Mouse (Mus musculus) hindbrain, embryonic 13.5 days (tissue): ENCODE measurements around the gene Polr3a. TPM values are rescaled to one million over a fixed set of nuclear protein-coding genes. Genes with fewer than 3 reads are reported as not detected.

Source experiments
- ATAC-seq: fragments of 200-750 bp; cut with Nextera tagmentation; 2 replicates; pipeline ENCODE4 v1.8.0; 2017; ENCODE audit warnings: moderate TSS enrichment; ENCODE audit not compliant: low FRiP score
- H3K27ac ChIP-seq: fragments of 300-500 bp; sonication (generic); 2 replicates; pipeline ENCODE4 v1.5.1; 2015; ENCODE audit warnings: inconsistent platforms, mild to moderate bottlenecking, moderate library complexity
- H3K27me3 ChIP-seq: fragments of 300-500 bp; sonication (generic); 2 replicates; pipeline ENCODE4 v1.6.1; 2015; ENCODE audit warnings: mild to moderate bottlenecking, inconsistent platforms
- H3K36me3 ChIP-seq: fragments of 300-500 bp; sonication (generic); 2 replicates; pipeline ENCODE4 v1.6.1; 2015; ENCODE audit warnings: mild to moderate bottlenecking, inconsistent platforms
- H3K4me1 ChIP-seq: fragments of 300-500 bp; sonication (generic); replicated peaks from 2 replicates; pipeline ENCODE4 v1.6.1; 2015; ENCODE audit warnings: inconsistent platforms
- H3K4me2 ChIP-seq: fragments of 300-500 bp; sonication (generic); 2 replicates; pipeline ENCODE4 v1.6.1; 2015; ENCODE audit warnings: inconsistent platforms, mild to moderate bottlenecking, moderate library complexity
- H3K4me3 ChIP-seq: fragments of 300-500 bp; sonication (generic); 2 replicates; pipeline ENCODE4 v1.5.1; 2015; ENCODE audit warnings: mild to moderate bottlenecking, inconsistent platforms
- H3K9ac ChIP-seq: fragments of 300-500 bp; sonication (generic); 2 replicates; pipeline ENCODE4 v1.6.1; 2015; ENCODE audit warnings: mild to moderate bottlenecking, inconsistent platforms
- H3K9me3 ChIP-seq: fragments of 300-500 bp; sonication (generic); 2 replicates; pipeline ENCODE4 v1.6.1; 2016; ENCODE audit warnings: inconsistent platforms
- WGBS: fragments of 180-500 bp; shearing (Covaris S2); methylation state at CpG from one replicate; pipeline ENCODE4 v1.1.7; 2015; 5-methylcytosine and 5-hydroxymethylcytosine counted together
- polyA plus RNA-seq: library from polyadenylated mRNA; unstranded; fragments of >200 nt; fragmentation: Nextera tagmentation; extraction: Ambion mirVana; gene quantifications from 2 replicates; pipeline ENCODE4 v1.2.1, GENCODE M21; 2015

Polr3a gene
- polyA plus RNA-seq, 1 experiment from 2014 or later: 20.7 TPM

- 22% methylated on average over 14 of the region's 14 CpGs for WGBS
- H3K4me3 ChIP-seq: no peak overlapping the region
- H3K9me3 ChIP-seq: no peaks in the 10 kb centered on the region
- H3K36me3 ChIP-seq: no peaks in the 10 kb centered on the region
- no peaks in the 10 kb centered on the region for H3K27me3 ChIP-seq
- no peak overlapping the region for H3K9ac ChIP-seq
- no peak for ATAC-seq
- peaks cover 24% of the 10 kb centered on the region for H3K4me1 ChIP-seq
- no peak overlapping the region for H3K4me2 ChIP-seq
- H3K27ac ChIP-seq: peak overlapping the region; percentile 49; the same call in 1 of the 2 replicates
Measured at GRCm38 (mm10) chr14:24507452-24508069, 20.7 kb upstream of the Polr3a start.

DNA sequence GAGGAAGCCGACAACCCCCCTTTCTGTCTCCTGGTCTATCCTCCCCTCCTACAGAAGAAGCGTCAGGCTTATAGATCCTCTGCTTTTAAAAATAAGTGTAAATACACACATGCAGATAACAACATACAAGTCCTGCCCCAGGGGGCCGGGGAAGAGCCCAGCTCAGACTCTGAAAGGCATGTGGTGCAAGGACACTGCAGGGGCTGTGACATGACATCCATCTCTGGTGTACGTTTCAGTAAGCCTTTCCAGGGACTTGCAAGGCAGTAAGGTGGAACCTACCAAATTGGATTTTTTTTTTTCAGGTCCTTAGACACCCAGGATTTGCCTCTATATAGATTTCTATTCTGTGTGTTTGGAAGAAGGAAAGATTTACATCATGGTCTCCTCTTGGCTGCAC, 14.4 kb upstream of the Polr3a start:
- peaks cover 17% of the 10 kb centered on the region for H3K4me1 ChIP-seq
- H3K27ac ChIP-seq: peak overlapping the region; percentile 94
- H3K4me3 ChIP-seq: no peak overlapping the region
- H3K36me3 ChIP-seq: peaks cover 29% of the 10 kb centered on the region
- H3K4me2 ChIP-seq: peak overlapping the region; percentile 16; the same call in 1 of the 2 replicates
- peak overlapping the region; percentile 65 for H3K9ac ChIP-seq
- no peak for ATAC-seq
- no peaks in the 10 kb centered on the region for H3K9me3 ChIP-seq
- WGBS: 22% methylated on average over 4 of the region's 4 CpGs
- H3K27me3 ChIP-seq: no peaks in the 10 kb centered on the region

GRCm38 (mm10) chr14:24500845-24501186, 14.0 kb upstream of the Polr3a start:
- 5% methylated on average over 8 of the region's 8 CpGs for WGBS
- H3K4me3 ChIP-seq: no peak overlapping the region
- H3K4me1 ChIP-seq: peaks cover 17% of the 10 kb centered on the region
- peak overlapping the region; percentile 65 for H3K9ac ChIP-seq
- no peaks in the 10 kb centered on the region for H3K9me3 ChIP-seq
- peaks cover 33% of the 10 kb centered on the region for H3K36me3 ChIP-seq
- no peaks in the 10 kb centered on the region for H3K27me3 ChIP-seq
- H3K27ac ChIP-seq: peak overlapping the region; percentile 94
- H3K4me2 ChIP-seq: peak overlapping the region; percentile 16; the same call in 1 of the 2 replicates
- peak; percentile 57 for ATAC-seq

GRCm38 (mm10) chr14:24500091-24500844, 13.4 kb upstream of the Polr3a start:
- Histone ChIP-seq H3K9ac (peak overlapping the region; percentile 65), H3K27ac (peak overlapping the region; percentile 94), H3K4me1 (peaks cover 17% of the 10 kb centered on the region), H3K4me3 (no peak overlapping the region), H3K4me2 (peak overlapping the region; percentile 16; the same call in 1 of the 2 replicates), H3K9me3 (no peaks in the 10 kb centered on the region), H3K36me3 (peaks cover 37% of the 10 kb centered on the region), H3K27me3 (no peaks in the 10 kb centered on the region)
- peak; percentile 78 for ATAC-seq
- 18% methylated on average over 18 of the region's 18 CpGs for WGBS

DNA sequence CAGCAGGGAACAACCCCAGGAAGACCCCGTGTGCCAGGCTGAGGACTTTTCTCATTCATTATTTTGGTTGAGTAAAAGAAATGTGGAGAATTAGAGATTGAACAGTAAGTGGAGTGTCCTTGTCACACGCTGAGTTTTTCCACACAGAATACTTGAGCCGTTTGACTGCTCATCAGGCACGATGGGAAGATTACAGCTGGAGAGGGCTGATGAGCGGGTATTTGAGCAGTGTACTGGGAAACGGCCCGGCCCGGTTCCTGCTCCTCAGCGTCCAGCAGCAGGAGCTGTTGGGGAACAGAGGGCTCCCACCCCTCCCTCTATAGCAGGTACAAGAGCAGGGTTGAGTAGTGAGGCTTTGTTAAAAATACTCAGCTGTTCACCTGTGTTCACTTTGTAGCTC, 12.6 kb upstream of the Polr3a start:
- no peak for ATAC-seq
- no peaks in the 10 kb centered on the region for H3K9me3 ChIP-seq
- no peak overlapping the region for H3K9ac ChIP-seq
- H3K4me2 ChIP-seq: no peak overlapping the region
- H3K27me3 ChIP-seq: no peaks in the 10 kb centered on the region
- peaks cover 45% of the 10 kb centered on the region for H3K36me3 ChIP-seq
- peaks cover 22% of the 10 kb centered on the region for H3K4me1 ChIP-seq
- 48% methylated on average over 9 of the region's 9 CpGs for WGBS
- peak overlapping the region; percentile 55 for H3K27ac ChIP-seq
- H3K4me3 ChIP-seq: no peak overlapping the region

DNA sequence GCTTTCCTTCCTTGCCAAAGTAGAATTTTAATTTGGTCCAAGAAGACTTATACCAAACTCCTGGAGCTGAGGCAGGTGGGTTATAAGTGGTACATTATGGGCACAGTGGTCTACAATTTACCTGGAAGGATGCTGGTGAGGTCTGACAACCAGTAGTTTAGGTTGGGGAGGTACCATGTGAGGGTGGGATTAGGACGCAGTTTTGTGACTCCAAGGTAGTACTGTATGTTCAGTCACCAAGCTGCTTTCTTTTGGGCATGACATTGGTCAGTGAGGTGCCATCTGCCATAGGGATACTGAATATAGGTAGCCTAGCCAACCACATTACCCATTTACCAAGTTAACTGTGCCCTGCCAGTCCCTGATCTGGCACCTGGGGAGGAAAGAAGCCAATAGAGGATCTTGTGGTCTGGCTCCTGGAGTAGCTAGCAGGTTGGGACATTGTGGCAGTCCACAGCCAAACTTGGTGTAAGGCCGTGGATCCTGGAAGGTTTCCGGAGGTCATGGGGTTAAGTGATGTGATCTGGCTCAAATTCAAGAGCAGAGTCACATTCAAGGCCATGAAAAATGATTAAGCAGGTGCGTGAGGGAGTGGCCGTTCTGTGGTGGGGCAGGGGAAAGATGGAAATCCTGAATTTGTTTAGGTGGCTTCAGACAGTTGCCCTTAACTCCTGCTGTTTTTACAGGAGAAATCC, 11.8 kb upstream of the Polr3a start:
- no peaks in the 10 kb centered on the region for H3K9me3 ChIP-seq
- H3K27ac ChIP-seq: no peak overlapping the region; the same call in 1 of the 2 replicates
- WGBS: 74% methylated on average over 5 of the region's 5 CpGs
- H3K27me3 ChIP-seq: no peaks in the 10 kb centered on the region
- no peak overlapping the region; the same call in 1 of the 2 replicates for H3K9ac ChIP-seq
- peaks cover 53% of the 10 kb centered on the region for H3K36me3 ChIP-seq
- H3K4me1 ChIP-seq: peaks cover 30% of the 10 kb centered on the region
- no peak overlapping the region for H3K4me3 ChIP-seq
- H3K4me2 ChIP-seq: no peak overlapping the region
- no peak for ATAC-seq

GRCm38 (mm10) chr14:24497443-24497842, 10.6 kb upstream of the Polr3a start:
- Histone ChIP-seq H3K4me3 (no peak overlapping the region), H3K36me3 (peaks cover 66% of the 10 kb centered on the region), H3K9ac (no peak overlapping the region), H3K4me2 (no peak overlapping the region), H3K27me3 (no peaks in the 10 kb centered on the region), H3K27ac (no peak overlapping the region), H3K9me3 (no peaks in the 10 kb centered on the region), H3K4me1 (peaks cover 43% of the 10 kb centered on the region)
- WGBS: 93% methylated on average over 1 of the region's 1 CpGs
- no peak for ATAC-seq

DNA sequence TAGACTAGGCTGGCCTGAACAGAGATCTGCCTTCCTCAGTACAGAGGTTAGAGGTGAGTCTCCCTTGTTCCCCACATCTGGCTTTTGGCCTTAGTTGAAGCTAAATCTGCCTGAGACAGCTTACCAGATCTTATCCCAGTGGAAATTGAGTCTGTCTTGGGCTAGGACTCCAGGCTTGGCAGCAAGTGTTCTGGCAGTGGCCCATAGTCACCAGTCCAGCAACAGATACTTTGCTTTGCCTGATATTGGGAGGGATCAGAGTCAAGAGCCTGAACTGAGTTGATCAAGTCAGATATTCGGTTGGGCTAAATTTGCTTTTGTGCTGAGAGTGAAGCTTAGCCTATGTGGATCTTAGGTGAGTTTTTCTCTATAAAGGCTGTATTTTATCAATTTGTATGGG, 9.6 kb upstream of the Polr3a start:
- Histone ChIP-seq H3K4me3 (no peak overlapping the region), H3K9me3 (no peaks in the 10 kb centered on the region), H3K27ac (no peak overlapping the region), H3K9ac (no peak overlapping the region), H3K36me3 (peaks cover 71% of the 10 kb centered on the region), H3K27me3 (no peaks in the 10 kb centered on the region), H3K4me1 (peaks cover 49% of the 10 kb centered on the region), H3K4me2 (no peak overlapping the region)
- ATAC-seq: no peak
- 97% methylated on average over 1 of the region's 1 CpGs for WGBS

DNA sequence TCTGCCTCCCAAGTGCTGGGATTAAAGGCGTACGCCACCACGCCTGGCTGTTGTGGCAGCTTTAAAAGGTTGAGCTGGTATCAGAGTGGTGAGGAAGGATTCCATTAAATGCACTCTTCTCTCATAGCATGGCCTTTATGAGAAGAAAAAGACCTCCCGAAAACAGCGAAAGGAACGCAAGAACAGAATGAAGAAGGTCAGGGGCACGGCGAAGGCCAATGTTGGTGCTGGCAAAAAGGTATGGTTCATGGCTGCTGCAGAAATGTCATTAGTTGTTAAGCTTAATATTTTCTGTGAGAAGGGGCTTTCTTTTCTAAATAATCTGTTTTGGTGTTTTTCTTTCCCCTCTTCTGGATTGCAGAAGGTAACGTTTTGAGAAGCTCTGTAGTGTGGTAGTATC, 6.4 kb upstream of the Polr3a start:
- no peaks in the 10 kb centered on the region for H3K27me3 ChIP-seq
- no peak overlapping the region for H3K27ac ChIP-seq
- peaks cover 40% of the 10 kb centered on the region for H3K4me1 ChIP-seq
- no peak for ATAC-seq
- no peaks in the 10 kb centered on the region for H3K9me3 ChIP-seq
- no peak overlapping the region for H3K4me2 ChIP-seq
- H3K36me3 ChIP-seq: peaks cover 62% of the 10 kb centered on the region
- no peak overlapping the region for H3K4me3 ChIP-seq
- 84% methylated on average over 9 of the region's 9 CpGs for WGBS
- peak overlapping the region; percentile 46; the same call in 1 of the 2 replicates for H3K9ac ChIP-seq

DNA sequence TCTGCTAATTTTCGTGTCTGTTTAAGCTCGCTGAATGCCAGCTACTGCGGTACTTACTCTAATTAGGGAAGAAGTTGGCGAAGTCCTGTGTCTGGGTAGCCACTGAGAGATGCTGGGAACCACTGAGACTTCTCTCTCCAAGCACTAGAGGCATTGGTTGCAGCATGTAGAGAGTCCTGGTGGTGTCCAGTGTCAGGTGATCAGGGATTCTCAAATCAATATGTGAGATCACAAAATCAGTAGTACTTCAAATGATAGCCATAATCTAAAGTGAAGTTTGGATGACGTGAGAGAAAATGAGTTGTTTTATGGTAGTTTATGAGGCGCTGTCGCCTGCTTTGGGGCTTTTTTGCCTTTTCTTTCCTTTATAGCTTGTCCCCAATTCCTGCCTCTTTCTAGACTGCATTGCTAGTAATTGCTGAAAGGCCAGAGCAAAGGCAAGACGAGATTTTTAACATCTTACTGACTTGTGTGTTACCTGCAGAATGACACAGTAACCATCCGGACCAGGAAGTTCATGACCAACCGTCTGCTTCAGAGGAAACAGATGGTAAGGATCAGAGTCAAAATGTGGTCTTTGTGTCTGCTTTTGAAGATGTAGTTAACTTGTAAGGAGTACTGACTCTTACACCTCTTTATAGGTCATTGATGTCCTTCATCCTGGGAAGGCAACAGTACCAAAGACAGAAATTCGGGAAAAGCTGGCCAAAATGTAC, 4.6 kb upstream of the Polr3a start:
- Histone ChIP-seq H3K4me3 (peak overlapping the region; percentile 91), H3K27me3 (no peaks in the 10 kb centered on the region), H3K9me3 (no peaks in the 10 kb centered on the region), H3K4me2 (peak overlapping the region; percentile 94), H3K27ac (peak overlapping the region; percentile 90), H3K36me3 (peaks cover 44% of the 10 kb centered on the region), H3K9ac (peak overlapping the region; percentile 96), H3K4me1 (peaks cover 40% of the 10 kb centered on the region)
- no peak for ATAC-seq
- 8% methylated on average over 11 of the region's 11 CpGs for WGBS

- Histone ChIP-seq H3K9me3 (no peaks in the 10 kb centered on the region), H3K4me1 (peaks cover 47% of the 10 kb centered on the region), H3K27ac (peak overlapping the region; percentile 90), H3K27me3 (no peaks in the 10 kb centered on the region), H3K36me3 (peaks cover 36% of the 10 kb centered on the region), H3K9ac (peak overlapping the region; percentile 96), H3K4me3 (peak overlapping the region; percentile 91), H3K4me2 (peak overlapping the region; percentile 94)
- WGBS: under 1% methylated on average over 64 of the region's 64 CpGs
- ATAC-seq: peak; percentile 90
Measured at GRCm38 (mm10) chr14:24490468-24491265, 3.8 kb upstream of the Polr3a start.
